In the genomic region with DNA sequence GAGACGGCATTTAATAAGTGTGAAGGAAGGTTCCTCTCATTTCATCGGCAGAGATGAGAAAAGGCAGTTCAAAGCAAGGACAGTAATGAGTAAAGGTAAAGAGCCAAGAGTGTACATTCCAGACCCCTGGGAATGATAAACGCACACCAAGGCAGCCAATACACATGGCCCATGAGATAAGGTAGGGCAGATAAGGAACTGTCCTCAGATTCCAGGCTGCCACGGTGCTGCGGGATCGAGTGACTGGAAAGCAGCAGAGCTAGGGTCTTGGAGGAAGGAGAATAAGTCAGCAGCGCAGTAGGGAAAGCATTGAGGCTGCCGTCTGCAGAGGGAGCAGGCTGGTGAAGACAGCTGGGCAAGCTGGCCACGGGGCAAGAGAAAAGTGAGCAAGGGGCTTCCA, we compare ENCODE assay signal across 10 mouse cellular contexts.
DNase-seq lines count a peak whose midpoint lies in the region; ATAC-seq lines count a peak whose summit lies in the region.
"Had no signal": no experiment of that assay in that cellular context is flagged by ENCODE, and none has a peak within 500 bp of the region (broad histone marks: within the 10 kb centered on the region; RNA-seq: fewer than 3 reads in every experiment).

No protein-coding gene starts in this region.

- H3K9ac ChIP-seq in embryonic facial prominence, embryonic 12.5 days = no peak overlapping the region
- H3K9ac ChIP-seq in heart, embryonic 16.5 days (ENCODE audit: low read length) = peak overlapping the region; percentile 45; the same call in 1 of the 2 replicates
- H3K9ac ChIP-seq in midbrain, embryonic 15.5 days = no peak overlapping the region
- H3K9ac ChIP-seq: lung, embryonic 15.5 days had no signal

- ATAC-seq in embryonic facial prominence, embryonic 12.5 days (ENCODE audit: insufficient number of reproducible peaks, insufficient read depth, low FRiP score, low TSS enrichment) = no peak
- 0 out of 2 replicates have a peak, but pooled peaks have one; percentile 8 for ATAC-seq in heart, embryonic 16.5 days (replicated peaks; ENCODE audit: extremely low read depth, insufficient read depth, low FRiP score)
- no peak for ATAC-seq in midbrain, embryonic 15.5 days (replicated peaks)

- DNase-seq in layer of hippocampus, adult 11-12 months (ENCODE audit: low spot score) = peak; percentile 17
- DNase-seq in layer of hippocampus, adult 9-10 months (ENCODE audit: low spot score) = no peak
- DNase-seq in Muller cell, postnatal 12 days (ENCODE audit: inconsistent ontology term) = no peak
- DNase-seq in retina, embryonic 14.5 days (ENCODE audit: low spot score) = no peak
- DNase-seq: kidney, adult 9 months; thymus, postnatal 36 days had no signal

- H3K27me3 ChIP-seq in embryonic facial prominence, embryonic 12.5 days = no peaks in the 10 kb centered on the region
- no peaks in the 10 kb centered on the region for H3K27me3 ChIP-seq in heart, embryonic 16.5 days (ENCODE audit: control insufficient read depth, insufficient read depth, low read length)
- no peaks in the 10 kb centered on the region for H3K27me3 ChIP-seq in midbrain, embryonic 15.5 days (replicated peaks)
- H3K27me3 ChIP-seq: lung, embryonic 15.5 days had no signal

- H3K27ac ChIP-seq in embryonic facial prominence, embryonic 12.5 days = peak overlapping the region; percentile 32; the same call in 1 of the 2 replicates
- H3K27ac ChIP-seq in heart, embryonic 16.5 days (ENCODE audit: low read length) = peak overlapping the region; percentile 78
- H3K27ac ChIP-seq in midbrain, embryonic 15.5 days = peak overlapping the region; percentile 46

- 0 out of 2 replicates have a peak, but pooled peaks cover 3% of the 10 kb centered on the region for H3K36me3 ChIP-seq in embryonic facial prominence, embryonic 12.5 days
- no peaks in the 10 kb centered on the region for H3K36me3 ChIP-seq in heart, embryonic 16.5 days (ENCODE audit: control insufficient read depth, insufficient read depth)
- H3K36me3 ChIP-seq in midbrain, embryonic 15.5 days (replicated peaks) = no peaks in the 10 kb centered on the region
- H3K36me3 ChIP-seq: lung, embryonic 15.5 days had no signal

- H3K4me1 ChIP-seq in embryonic facial prominence, embryonic 12.5 days = peaks cover 25% of the 10 kb centered on the region
- H3K4me1 ChIP-seq in heart, embryonic 16.5 days (ENCODE audit: control insufficient read depth, insufficient read depth, low read length) = peaks cover 51% of the 10 kb centered on the region
- H3K4me1 ChIP-seq in midbrain, embryonic 15.5 days = peaks cover 36% of the 10 kb centered on the region

- no peaks in the 10 kb centered on the region for H3K9me3 ChIP-seq in embryonic facial prominence, embryonic 12.5 days
- H3K9me3 ChIP-seq in heart, embryonic 16.5 days (replicated peaks; ENCODE audit: control insufficient read depth, low read length) = no peaks in the 10 kb centered on the region
- no peaks in the 10 kb centered on the region for H3K9me3 ChIP-seq in midbrain, embryonic 15.5 days
- H3K9me3 ChIP-seq: lung, embryonic 15.5 days had no signal

- H3K4me2 ChIP-seq in embryonic facial prominence, embryonic 12.5 days (replicated peaks) = no peak overlapping the region
- peak overlapping the region; percentile 14 for H3K4me2 ChIP-seq in heart, embryonic 16.5 days (ENCODE audit: low read depth, low read length)
- no peak overlapping the region for H3K4me2 ChIP-seq in midbrain, embryonic 15.5 days
- H3K4me2 ChIP-seq: lung, embryonic 15.5 days had no signal

- H3K4me3 ChIP-seq in embryonic facial prominence, embryonic 12.5 days = no peak overlapping the region
- H3K4me3 ChIP-seq in heart, embryonic 16.5 days (ENCODE audit: low read length) = no peak overlapping the region
- no peak overlapping the region for H3K4me3 ChIP-seq in midbrain, embryonic 15.5 days
- H3K4me3 ChIP-seq: lung, embryonic 15.5 days had no signal

- WGBS in embryonic facial prominence, embryonic 12.5 days = 34% methylated on average over 9 of the region's 9 CpGs
- 15% methylated on average over 9 of the region's 9 CpGs for WGBS in heart, embryonic 16.5 days
- WGBS in midbrain, embryonic 15.5 days = 33% methylated on average over 9 of the region's 9 CpGs
